Mouse (Mus musculus): ENCODE results near the gene Slc25a17. TPM values are rescaled to one million over a fixed set of nuclear protein-coding genes. Genes with fewer than 3 reads are reported as not detected.

Gene Slc25a17
- polyA plus RNA-seq (2014; fragmentation: Nextera tagmentation; extraction: Ambion mirVana), result 105 TPM in 2 replicates

GRCm38 (mm10) chr15:81360345-81361021, at the start of gene Slc25a17:
Gene Slc25a17, minus strand, starts transcription at chr15:81360812.
- ATAC-seq (replicated peaks; ENCODE audit: low FRiP score), result peak; percentile 98
- Histone ChIP-seq H3K27me3 (ENCODE audit: control insufficient read depth, insufficient read depth, low read length) (no peaks in the 10 kb centered on the region), H3K9ac (ENCODE audit: low read length) (peak within 1 kb of the TSS; percentile 60), H3K4me2 (ENCODE audit: low read depth, low read length, severe bottlenecking) (peak within 1 kb of the TSS; percentile 66), H3K4me1 (replicated peaks; ENCODE audit: control insufficient read depth, insufficient read depth, low read length) (peaks cover 3% of the 10 kb centered on the region; the same call in 1 of the 2 replicates), H3K9me3 (ENCODE audit: control insufficient read depth, low read length) (no peaks in the 10 kb centered on the region), H3K4me3 (ENCODE audit: low read depth, low read length) (peak within 1 kb of the TSS; percentile 50), H3K36me3 (ENCODE audit: control insufficient read depth, insufficient read depth, low read length) (no peaks in the 10 kb centered on the region; the same call in 1 of the 2 replicates), H3K27ac (ENCODE audit: low read depth, low read length) (peak within 1 kb of the TSS; percentile 53; the same call in 1 of the 2 replicates)
- under 1% methylated on average over 30 of the region's 30 CpGs for WGBS
- peak; percentile 96 for DNase-seq (ENCODE audit: low spot score)

- no peaks in the 10 kb centered on the region for H3K36me3 ChIP-seq (ENCODE audit: control insufficient read depth, insufficient read depth, low read length)
- no peak within 1 kb of the TSS for H3K9ac ChIP-seq (ENCODE audit: low read length)
- 97% methylated on average over 1 of the region's 1 CpGs for WGBS
- no peak within 1 kb of the TSS for H3K4me3 ChIP-seq (ENCODE audit: low read depth, low read length)
- H3K4me1 ChIP-seq (replicated peaks; ENCODE audit: control insufficient read depth, insufficient read depth, low read length), result no peaks in the 10 kb centered on the region
- H3K4me2 ChIP-seq (ENCODE audit: low read depth, low read length, severe bottlenecking), result no peak within 1 kb of the TSS
- H3K27me3 ChIP-seq (ENCODE audit: control insufficient read depth, insufficient read depth, low read length), result no peaks in the 10 kb centered on the region
- H3K9me3 ChIP-seq (ENCODE audit: control insufficient read depth, low read length), result no peaks in the 10 kb centered on the region
- H3K27ac ChIP-seq (ENCODE audit: low read depth, low read length), result no peak within 1 kb of the TSS
- ATAC-seq (replicated peaks; ENCODE audit: low FRiP score) (no peak), DNase-seq (ENCODE audit: low spot score) (no peak)
These were observed 47.6 kb upstream of the Slc25a17 start, which contains the start of gene Dnajb7 for GRCm38 (mm10) chr15:81408199-81408598. Gene Dnajb7, minus strand, starts transcription at chr15:81408299.

DNA sequence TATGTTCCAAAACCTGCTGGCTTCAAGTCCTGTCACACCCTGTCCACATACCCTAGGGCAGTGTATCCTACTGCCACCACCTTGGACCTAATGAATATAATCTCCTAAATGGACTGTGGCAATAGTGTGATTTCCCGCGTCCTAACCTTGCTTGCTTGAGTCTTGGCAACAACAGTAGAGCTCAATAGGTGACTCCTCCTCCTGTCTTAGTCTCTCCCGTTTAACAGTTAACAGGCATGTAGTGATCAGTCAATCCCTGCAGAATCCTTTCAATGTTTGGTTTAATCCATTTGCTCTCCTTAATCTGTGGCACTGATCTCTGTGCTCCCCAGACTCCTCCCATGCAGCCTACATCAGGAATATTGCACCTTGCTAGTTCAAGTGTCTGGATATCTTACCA, 44.4 kb upstream of the Slc25a17 start:
- Histone ChIP-seq H3K27me3 (ENCODE audit: control insufficient read depth, insufficient read depth, low read length) (no peaks in the 10 kb centered on the region), H3K27ac (ENCODE audit: low read depth, low read length) (no peak overlapping the region), H3K9me3 (ENCODE audit: control insufficient read depth, low read length) (no peaks in the 10 kb centered on the region), H3K9ac (ENCODE audit: low read length) (no peak overlapping the region), H3K4me2 (ENCODE audit: low read depth, low read length, severe bottlenecking) (no peak overlapping the region), H3K36me3 (ENCODE audit: control insufficient read depth, insufficient read depth, low read length) (no peaks in the 10 kb centered on the region), H3K4me1 (replicated peaks; ENCODE audit: control insufficient read depth, insufficient read depth, low read length) (no peaks in the 10 kb centered on the region; the same call in 1 of the 2 replicates), H3K4me3 (ENCODE audit: low read depth, low read length) (no peak overlapping the region)
- no peak for DNase-seq (ENCODE audit: low spot score)
- ATAC-seq (replicated peaks; ENCODE audit: low FRiP score), result no peak
- WGBS, result 84% methylated on average over 3 of the region's 3 CpGs

DNA sequence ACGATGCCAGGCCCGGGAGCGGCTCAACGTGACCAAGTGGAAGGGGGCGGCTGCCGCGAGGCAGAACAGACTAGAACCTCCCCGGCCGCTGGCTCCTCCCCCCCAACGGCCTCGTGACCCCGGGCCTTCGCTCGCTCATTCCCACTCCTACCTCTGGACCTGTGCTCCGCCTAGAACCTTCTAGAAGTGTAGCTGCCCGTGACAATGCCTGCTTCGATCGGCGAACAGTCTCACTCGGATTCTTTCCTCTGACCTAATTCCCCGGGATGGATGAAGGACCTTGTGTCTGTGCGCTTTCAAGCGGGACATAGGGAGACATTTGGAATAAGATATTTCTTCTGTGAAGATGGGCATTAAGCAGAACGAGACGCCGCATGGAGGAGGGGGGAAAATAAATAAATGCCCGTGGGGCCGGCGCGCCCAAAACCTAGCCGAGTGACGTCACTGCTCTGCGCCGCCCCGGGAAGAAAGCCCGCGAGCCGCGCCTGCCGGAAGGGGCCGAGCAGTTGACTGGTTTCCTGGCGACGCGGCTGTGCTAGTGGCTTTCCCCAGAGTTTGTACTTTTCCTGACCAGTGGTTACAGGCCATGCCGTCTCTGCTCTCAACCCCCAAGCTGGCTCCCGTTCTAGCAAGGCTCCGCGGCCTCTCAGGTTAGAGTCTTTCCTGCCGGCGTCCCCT, 39.2 kb upstream of the Slc25a17 start, which contains the start of the genes St13 and Xpnpep3:
St13 (minus strand) TSS at position 440 of the 678 bp plus-strand sequence.
Xpnpep3 (plus strand) TSS at position 501 of the 678 bp plus-strand sequence.
- peak within 1 kb of the TSS; percentile 56 for H3K4me3 ChIP-seq (ENCODE audit: low read depth, low read length)
- no peaks in the 10 kb centered on the region; the same call in 1 of the 2 replicates for H3K4me1 ChIP-seq (replicated peaks; ENCODE audit: control insufficient read depth, insufficient read depth, low read length)
- no peaks in the 10 kb centered on the region for H3K36me3 ChIP-seq (ENCODE audit: control insufficient read depth, insufficient read depth, low read length)
- peak within 1 kb of the TSS; percentile 74 for H3K9ac ChIP-seq (ENCODE audit: low read length)
- WGBS, result under 1% methylated on average over 46 of the region's 50 CpGs
- peak within 1 kb of the TSS; percentile 89 for H3K27ac ChIP-seq (ENCODE audit: low read depth, low read length)
- DNase-seq (ENCODE audit: low spot score) (peak; percentile 97), ATAC-seq (replicated peaks; ENCODE audit: low FRiP score) (peak; percentile 97)
- H3K9me3 ChIP-seq (ENCODE audit: control insufficient read depth, low read length), result no peaks in the 10 kb centered on the region
- H3K27me3 ChIP-seq (ENCODE audit: control insufficient read depth, insufficient read depth, low read length), result no peaks in the 10 kb centered on the region
- H3K4me2 ChIP-seq (ENCODE audit: low read depth, low read length, severe bottlenecking), result peak within 1 kb of the TSS; percentile 61

DNA sequence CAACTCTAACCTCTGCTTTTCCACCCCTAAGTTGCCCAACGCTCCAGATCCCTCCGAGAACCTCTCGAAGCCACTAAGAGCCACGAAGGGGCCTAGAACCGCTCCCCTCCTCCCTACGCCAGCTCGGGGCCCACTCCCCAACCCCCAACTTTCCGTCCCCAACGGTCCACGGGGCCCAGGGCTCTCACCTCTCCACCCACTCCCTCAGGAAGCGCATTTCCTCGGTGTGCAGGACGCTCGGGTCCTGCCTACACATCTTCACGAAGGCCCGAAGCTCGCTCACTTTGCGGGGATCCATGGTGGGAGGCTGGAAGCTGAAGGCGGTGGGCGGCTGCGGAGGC, 38.7 kb upstream of the Slc25a17 start:
- H3K4me2 ChIP-seq (ENCODE audit: low read depth, low read length, severe bottlenecking), result peak overlapping the region; percentile 61
- H3K9ac ChIP-seq (ENCODE audit: low read length), result peak overlapping the region; percentile 74
- H3K4me3 ChIP-seq (ENCODE audit: low read depth, low read length), result peak overlapping the region; percentile 56
- ATAC-seq (replicated peaks; ENCODE audit: low FRiP score) (peak; percentile 71; the same call in 1 of the 2 replicates), DNase-seq (ENCODE audit: low spot score) (no peak)
- no peaks in the 10 kb centered on the region; the same call in 1 of the 2 replicates for H3K4me1 ChIP-seq (replicated peaks; ENCODE audit: control insufficient read depth, insufficient read depth, low read length)
- no peaks in the 10 kb centered on the region for H3K9me3 ChIP-seq (ENCODE audit: control insufficient read depth, low read length)
- H3K36me3 ChIP-seq (ENCODE audit: control insufficient read depth, insufficient read depth, low read length), result no peaks in the 10 kb centered on the region
- H3K27me3 ChIP-seq (ENCODE audit: control insufficient read depth, insufficient read depth, low read length), result no peaks in the 10 kb centered on the region
- H3K27ac ChIP-seq (ENCODE audit: low read depth, low read length), result peak overlapping the region; percentile 89
- WGBS, result under 1% methylated on average over 21 of the region's 21 CpGs

DNA sequence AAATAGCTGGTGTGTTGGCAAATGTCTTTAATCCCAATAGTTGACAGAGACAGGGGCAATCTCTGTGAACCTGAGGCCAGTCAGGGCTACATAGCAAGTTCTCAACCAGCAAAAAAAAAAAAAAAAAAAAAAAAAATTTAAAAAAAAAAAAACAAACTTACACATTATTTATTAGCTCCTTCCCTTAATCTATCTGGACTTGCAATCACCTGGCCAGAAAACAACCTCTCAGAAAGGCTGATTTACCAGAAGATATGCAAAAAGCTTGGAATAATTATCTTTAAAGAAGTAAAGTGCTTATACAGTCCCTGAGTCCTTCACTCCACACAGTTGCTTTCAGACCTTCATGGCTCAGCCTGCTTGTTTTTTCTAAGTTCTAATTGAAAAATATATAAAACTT, 37.6 kb upstream of the Slc25a17 start:
- Histone ChIP-seq H3K27ac (ENCODE audit: low read depth, low read length) (no peak overlapping the region), H3K9ac (ENCODE audit: low read length) (no peak overlapping the region; the same call in 1 of the 2 replicates), H3K36me3 (ENCODE audit: control insufficient read depth, insufficient read depth, low read length) (no peaks in the 10 kb centered on the region), H3K4me1 (replicated peaks; ENCODE audit: control insufficient read depth, insufficient read depth, low read length) (no peaks in the 10 kb centered on the region; the same call in 1 of the 2 replicates), H3K4me2 (ENCODE audit: low read depth, low read length, severe bottlenecking) (peak overlapping the region; percentile 61), H3K27me3 (ENCODE audit: control insufficient read depth, insufficient read depth, low read length) (no peaks in the 10 kb centered on the region), H3K9me3 (ENCODE audit: control insufficient read depth, low read length) (no peaks in the 10 kb centered on the region), H3K4me3 (ENCODE audit: low read depth, low read length) (peak overlapping the region; percentile 56)
- DNase-seq (ENCODE audit: low spot score), result no peak
- ATAC-seq (replicated peaks; ENCODE audit: low FRiP score), result no peak

GRCm38 (mm10) chr15:81394211-81394915, 33.8 kb upstream of the Slc25a17 start:
- Histone ChIP-seq H3K4me1 (replicated peaks; ENCODE audit: control insufficient read depth, insufficient read depth, low read length) (no peaks in the 10 kb centered on the region), H3K4me2 (ENCODE audit: low read depth, low read length, severe bottlenecking) (no peak overlapping the region), H3K4me3 (ENCODE audit: low read depth, low read length) (no peak overlapping the region), H3K9ac (ENCODE audit: low read length) (no peak overlapping the region), H3K9me3 (ENCODE audit: control insufficient read depth, low read length) (no peaks in the 10 kb centered on the region), H3K36me3 (ENCODE audit: control insufficient read depth, insufficient read depth, low read length) (no peaks in the 10 kb centered on the region; the same call in 1 of the 2 replicates), H3K27ac (ENCODE audit: low read depth, low read length) (no peak overlapping the region), H3K27me3 (ENCODE audit: control insufficient read depth, insufficient read depth, low read length) (no peaks in the 10 kb centered on the region)
- DNase-seq (ENCODE audit: low spot score), result no peak
- no peak for ATAC-seq (replicated peaks; ENCODE audit: low FRiP score)
- 94% methylated on average over 8 of the region's 8 CpGs for WGBS

DNA sequence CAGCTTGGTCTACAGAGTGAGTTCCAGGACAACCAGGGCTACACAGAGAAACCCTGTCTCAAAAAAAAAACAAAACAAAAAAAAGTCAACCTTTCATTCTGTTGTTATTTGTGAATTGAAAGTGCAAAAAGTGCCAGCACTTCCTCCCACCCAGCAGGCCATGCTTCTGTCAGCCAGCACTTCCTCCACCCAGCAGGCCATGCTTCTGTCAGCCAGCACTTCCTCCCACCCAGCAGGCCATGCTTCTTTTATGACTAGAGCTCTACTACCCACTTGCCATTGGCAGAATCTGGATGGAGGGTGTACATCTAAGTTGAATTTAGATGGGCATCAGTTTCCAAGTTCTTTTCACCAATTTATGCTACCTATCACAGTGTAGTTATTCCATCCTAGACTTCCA, 32.4 kb upstream of the Slc25a17 start:
- no peaks in the 10 kb centered on the region for H3K9me3 ChIP-seq (ENCODE audit: control insufficient read depth, low read length)
- no peak overlapping the region for H3K27ac ChIP-seq (ENCODE audit: low read depth, low read length)
- ATAC-seq (replicated peaks; ENCODE audit: low FRiP score) (no peak), DNase-seq (ENCODE audit: low spot score) (no peak)
- H3K4me2 ChIP-seq (ENCODE audit: low read depth, low read length, severe bottlenecking), result no peak overlapping the region
- no peak overlapping the region for H3K9ac ChIP-seq (ENCODE audit: low read length)
- no peaks in the 10 kb centered on the region for H3K27me3 ChIP-seq (ENCODE audit: control insufficient read depth, insufficient read depth, low read length)
- H3K36me3 ChIP-seq (ENCODE audit: control insufficient read depth, insufficient read depth, low read length), result no peaks in the 10 kb centered on the region; the same call in 1 of the 2 replicates
- H3K4me1 ChIP-seq (replicated peaks; ENCODE audit: control insufficient read depth, insufficient read depth, low read length), result no peaks in the 10 kb centered on the region
- H3K4me3 ChIP-seq (ENCODE audit: low read depth, low read length), result no peak overlapping the region
